Mouse (Mus musculus) bone marrow macrophage, adult 2 months (primary cell): ENCODE measurements around the gene Phf6.

ENCODE experiments used
- CTCF ChIP-seq: IDR thresholded peaks from 2 replicates; pipeline ENCODE4 v1.5.1; 2012; ENCODE audit warnings: low read depth, mild to moderate bottlenecking, low read length, moderate library complexity
- POLR2A ChIP-seq: IDR thresholded peaks from 2 replicates; pipeline ENCODE4 v1.6.1; 2012; ENCODE audit warnings: mild to moderate bottlenecking, low read depth, low read length, borderline replicate concordance

DNA sequence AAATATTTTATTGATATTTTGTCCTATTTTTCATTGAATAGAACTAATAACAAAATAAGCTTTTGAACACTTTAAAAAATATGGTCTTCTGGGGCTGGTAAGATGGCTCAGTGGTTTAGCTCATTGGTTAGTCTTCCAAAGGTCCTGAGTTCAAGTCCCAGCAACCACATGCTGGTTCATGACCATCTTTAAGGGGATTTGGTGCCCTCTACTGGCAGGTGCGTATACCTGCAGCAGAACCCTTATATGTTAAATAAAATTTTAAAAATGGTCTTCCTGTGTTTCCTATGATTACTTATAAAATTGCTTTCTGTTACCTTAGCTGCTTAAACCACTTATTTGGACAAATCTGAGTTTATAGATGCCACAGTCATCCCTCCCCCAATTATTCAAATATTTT, 16.8 kb downstream of the Phf6 start:
- TF ChIP-seq CTCF, result no peak
- no peak for TF ChIP-seq POLR2A
